Mouse (Mus musculus) testis, adult 2 months (tissue): ENCODE measurements around the gene Cpne9.

ENCODE experiments used
- CTCF ChIP-seq: fragments of 200-500 bp; IDR thresholded peaks from 2 replicates; pipeline ENCODE4 v1.5.1; 2012; ENCODE audit warnings: low read depth, mild to moderate bottlenecking, inconsistent platforms, low read length, moderate library complexity; ENCODE audit not compliant: control insufficient read depth, insufficient read depth, insufficient replicate concordance
- POLR2A ChIP-seq: fragments of 200-500 bp; IDR thresholded peaks from 2 replicates; pipeline ENCODE4 v1.6.1; 2012; ENCODE audit warnings: low read depth, mild to moderate bottlenecking, inconsistent platforms, low read length, moderate library complexity; ENCODE audit not compliant: control insufficient read depth

DNA sequence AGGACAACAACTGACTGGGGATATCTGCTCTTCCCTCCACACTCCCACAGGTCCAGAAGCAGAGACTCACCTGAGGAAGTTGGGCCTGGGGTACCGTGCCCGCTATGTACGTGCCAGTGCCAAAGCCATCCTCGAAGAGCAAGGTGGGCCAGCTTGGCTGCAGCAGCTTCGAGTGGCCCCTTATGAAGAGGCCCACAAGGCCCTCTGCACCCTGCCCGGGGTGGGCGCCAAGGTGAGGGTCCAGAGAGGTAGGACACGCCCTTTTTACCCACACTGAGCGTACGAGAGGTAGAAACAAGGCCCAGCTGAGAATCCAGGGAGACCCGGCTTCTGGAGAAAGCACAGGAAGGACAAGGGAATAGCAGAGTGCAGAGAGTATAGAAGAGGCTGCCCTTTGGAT is 49.6 kb downstream of the Cpne9 start:
- TF ChIP-seq POLR2A (no peak), CTCF (no peak)
